Mouse (Mus musculus) cortical plate, adult 2 months (tissue): Measurements from ENCODE around the gene Zscan2.

Source experiments
- CTCF ChIP-seq: fragments of 200-500 bp; IDR thresholded peaks from 2 replicates; pipeline ENCODE4 v1.5.1; 2011; ENCODE audit warnings: mild to moderate bottlenecking, control low read depth, low read length; ENCODE audit not compliant: insufficient read depth; ENCODE audit errors: extremely low read depth
- POLR2A ChIP-seq: fragments of 200-500 bp; IDR thresholded peaks from 2 replicates; pipeline ENCODE4 v1.6.1; 2011; ENCODE audit warnings: mild to moderate bottlenecking, low read length, control low read depth; ENCODE audit not compliant: insufficient read depth; ENCODE audit errors: extremely low read depth

- no peak for TF ChIP-seq CTCF
- TF ChIP-seq POLR2A, result no peak
These were observed 10.2 kb upstream of the Zscan2 start for GRCm38 (mm10) chr7:80850520-80850919.
